Mouse (Mus musculus) kidney, adult 2 months (tissue): ENCODE results near the gene Anks1. TPM values are rescaled to one million over a fixed set of nuclear protein-coding genes. Genes with fewer than 3 reads are reported as not detected.

Experiments
- DNase-seq: peaks from one replicate; pipeline ENCODE4 v3.0.0; 2021
- H3K27ac ChIP-seq: fragments of 200-500 bp; 2 replicates; pipeline ENCODE4 v1.5.1; 2012; ENCODE audit warnings: low read depth, low read length, control low read depth, inconsistent platforms; ENCODE audit not compliant: insufficient read depth
- H3K27me3 ChIP-seq: fragments of 200-500 bp; replicated peaks from 2 replicates; pipeline ENCODE4 v1.6.1; 2012; ENCODE audit warnings: mild to moderate bottlenecking, moderate library complexity, low read length, inconsistent platforms; ENCODE audit not compliant: control insufficient read depth, insufficient read depth
- H3K36me3 ChIP-seq: fragments of 200-500 bp; 2 replicates; pipeline ENCODE4 v1.6.1; 2012; ENCODE audit warnings: mild to moderate bottlenecking, moderate library complexity, low read length, inconsistent platforms; ENCODE audit not compliant: control insufficient read depth, insufficient read depth
- H3K4me1 ChIP-seq: fragments of 200-500 bp; 2 replicates; pipeline ENCODE4 v1.6.1; 2011; ENCODE audit warnings: low read length; ENCODE audit not compliant: control insufficient read depth, insufficient read depth
- H3K4me3 ChIP-seq: fragments of 200-500 bp; 2 replicates; pipeline ENCODE4 v1.5.1; 2011; ENCODE audit warnings: mild to moderate bottlenecking, low read depth, low read length, control low read depth; ENCODE audit not compliant: insufficient read depth
- CTCF ChIP-seq: fragments of 200-500 bp; conservative IDR thresholded peaks from 2 replicates; pipeline ENCODE4 v1.5.1; 2011; ENCODE audit warnings: low read depth, mild to moderate bottlenecking, control low read depth, low read length, moderate library complexity, mixed read lengths; ENCODE audit not compliant: insufficient read depth, insufficient read length
- POLR2A ChIP-seq: fragments of 200-500 bp; IDR thresholded peaks from one replicate; pipeline ENCODE4 v1.6.1; 2011; ENCODE audit warnings: low read depth, low read length, control low read depth
- WGBS: fragments of 180-500 bp; shearing (Covaris S2); methylation state at CpG from one replicate; pipeline ENCODE4 v1.1.7; 2018; 5-methylcytosine and 5-hydroxymethylcytosine counted together
- polyA plus RNA-seq: library from polyadenylated mRNA; depleted of rRNA; stranded (reverse); fragments of >200 nt; gene quantifications from 2 replicates; pipeline ENCODE4 v1.2.3, GENCODE M21; 2012

The Anks1 gene
- polyA plus RNA-seq, 1 experiment: 36.7 TPM

DNA sequence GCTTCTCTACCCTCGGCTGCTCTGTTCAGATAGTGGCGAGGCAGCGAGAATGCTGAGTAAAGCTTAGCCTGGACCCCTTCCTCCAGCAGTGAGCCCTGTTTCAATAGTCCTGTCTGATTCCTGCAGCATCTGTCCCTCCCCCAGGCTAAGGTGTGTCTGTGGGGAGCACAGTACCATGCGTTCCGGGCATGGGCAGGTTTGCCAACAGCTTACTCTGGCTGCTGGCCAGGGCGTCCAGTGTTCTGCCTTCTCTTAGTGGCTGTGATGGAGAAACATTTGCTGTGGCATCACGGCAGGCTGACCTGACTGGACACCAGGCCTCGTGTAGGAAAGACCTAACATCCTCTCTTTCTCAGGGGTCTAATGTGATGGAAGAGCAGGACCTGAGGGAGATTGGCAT, 141.1 kb downstream of the Anks1 start:
- Histone ChIP-seq H3K36me3 (no peaks in the 10 kb centered on the region), H3K4me3 (no peak overlapping the region), H3K4me1 (no peaks in the 10 kb centered on the region), H3K27ac (no peak overlapping the region), H3K27me3 (no peaks in the 10 kb centered on the region)
- TF ChIP-seq CTCF (no peak), POLR2A (no peak)
- WGBS: 75% methylated on average over 8 of the region's 8 CpGs
- peak; percentile 42 for DNase-seq

DNA sequence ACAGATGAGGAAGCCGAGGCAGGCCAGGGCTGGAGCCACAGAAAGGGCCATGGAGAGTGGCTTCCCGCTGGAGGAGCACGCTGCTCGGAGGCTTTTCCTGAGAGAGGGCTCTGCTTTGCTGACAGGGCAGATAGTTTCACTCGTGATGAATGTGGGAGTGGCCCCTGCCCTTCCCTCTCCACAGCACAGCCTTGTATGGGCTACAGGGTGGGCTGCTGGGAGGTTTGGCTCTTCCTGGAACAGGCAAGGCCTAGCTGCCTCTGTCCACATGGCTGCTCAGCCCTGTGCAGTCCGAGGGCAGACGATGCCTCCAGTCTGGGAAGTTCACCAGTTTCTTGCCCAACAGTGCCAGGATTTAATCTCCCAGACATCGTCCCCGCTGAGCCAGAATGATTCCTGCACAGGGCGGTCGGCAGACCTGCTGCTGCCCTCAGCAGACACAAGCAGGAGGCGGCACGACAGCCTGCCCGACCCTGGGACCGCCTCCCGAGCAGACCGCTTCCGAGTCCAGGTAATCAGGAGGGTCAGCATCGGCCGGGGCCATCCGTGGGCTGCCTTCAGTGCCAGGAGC, 143.3 kb downstream of the Anks1 start:
- DNase-seq: no peak
- no peak overlapping the region for H3K4me3 ChIP-seq
- no peak overlapping the region for H3K27ac ChIP-seq
- WGBS: 70% methylated on average over 21 of the region's 21 CpGs
- no peaks in the 10 kb centered on the region; the same call in 1 of the 2 replicates for H3K36me3 ChIP-seq
- no peaks in the 10 kb centered on the region for H3K4me1 ChIP-seq
- no peak for TF ChIP-seq POLR2A
- TF ChIP-seq CTCF: no peak
- no peaks in the 10 kb centered on the region for H3K27me3 ChIP-seq

DNA sequence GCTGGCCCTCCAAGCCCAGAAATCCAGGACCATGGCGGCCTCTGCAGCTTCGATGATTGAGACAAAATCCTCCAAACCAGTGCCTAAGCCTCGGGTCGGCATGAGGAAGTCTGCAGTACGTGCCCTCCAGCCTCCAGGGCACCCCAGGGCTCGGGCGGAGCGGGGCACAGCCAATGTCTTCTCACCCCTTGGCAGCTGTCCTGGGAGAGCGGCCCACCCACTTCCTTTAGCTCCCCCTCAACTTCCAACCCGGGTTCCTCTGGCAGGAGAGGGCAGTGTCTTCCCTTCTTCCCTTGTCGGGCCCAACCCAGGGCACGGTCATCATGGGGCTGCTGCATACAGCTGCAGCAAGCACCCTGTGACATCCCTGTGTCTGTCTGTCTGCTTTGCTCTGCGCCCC, 149.2 kb downstream of the Anks1 start:
- no peaks in the 10 kb centered on the region for H3K4me1 ChIP-seq
- H3K27ac ChIP-seq: no peak overlapping the region
- DNase-seq: no peak
- no peak overlapping the region for H3K4me3 ChIP-seq
- H3K36me3 ChIP-seq: peaks cover 4% of the 10 kb centered on the region
- TF ChIP-seq CTCF: no peak
- no peak for TF ChIP-seq POLR2A
- no peaks in the 10 kb centered on the region for H3K27me3 ChIP-seq
- 76% methylated on average over 13 of the region's 13 CpGs for WGBS

DNA sequence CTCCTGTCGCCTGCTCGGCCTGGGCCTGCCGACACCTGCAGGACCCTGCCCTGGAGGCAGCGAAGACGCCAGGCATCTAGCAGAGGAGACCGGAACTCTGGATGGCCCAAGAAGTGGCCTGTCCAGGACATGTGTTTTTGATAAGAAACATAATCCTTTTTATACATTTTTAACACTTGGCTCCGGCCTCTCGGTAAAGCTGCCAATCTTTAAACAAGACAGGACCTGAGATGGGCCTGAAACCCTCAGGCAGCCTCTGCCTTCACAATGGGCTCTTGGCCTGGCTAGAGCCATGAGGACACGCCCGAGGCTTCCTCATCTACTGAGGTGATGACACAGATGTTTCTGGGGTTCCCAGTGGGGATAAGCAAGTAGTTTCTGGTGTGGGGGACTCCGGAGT, 151.6 kb downstream of the Anks1 start:
- no peak for TF ChIP-seq CTCF
- no peak for TF ChIP-seq POLR2A
- Histone ChIP-seq H3K27ac (no peak overlapping the region), H3K4me1 (no peaks in the 10 kb centered on the region), H3K4me3 (no peak overlapping the region), H3K27me3 (no peaks in the 10 kb centered on the region), H3K36me3 (peaks cover 4% of the 10 kb centered on the region)
- 94% methylated on average over 11 of the region's 11 CpGs for WGBS
- no peak for DNase-seq

DNA sequence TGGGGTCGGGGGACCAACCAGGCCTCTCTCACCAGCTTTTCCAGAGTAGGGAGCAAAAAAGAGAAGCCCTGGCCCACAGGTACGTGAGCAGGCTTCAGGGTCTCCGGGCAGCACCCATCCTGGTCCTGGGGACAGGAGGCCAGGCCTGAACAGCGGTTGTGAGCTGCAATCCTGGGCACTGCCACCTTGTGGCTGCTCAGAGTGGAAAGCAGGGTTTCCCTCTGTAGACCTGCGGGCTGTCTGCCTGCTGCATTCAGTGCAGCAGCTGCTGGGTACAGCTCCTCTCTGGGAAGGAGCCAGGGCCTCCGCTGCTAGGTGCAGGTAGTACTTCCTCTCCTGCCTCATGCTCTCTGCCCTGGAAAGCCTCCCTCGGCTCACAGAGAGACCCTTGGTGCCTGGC, 152.4 kb downstream of the Anks1 start:
- no peak for TF ChIP-seq POLR2A
- TF ChIP-seq CTCF: peak; percentile 58
- 61% methylated on average over 7 of the region's 7 CpGs for WGBS
- H3K27ac ChIP-seq: no peak overlapping the region
- H3K4me3 ChIP-seq: no peak overlapping the region
- DNase-seq: peak; percentile 33
- no peaks in the 10 kb centered on the region for H3K27me3 ChIP-seq
- no peaks in the 10 kb centered on the region for H3K4me1 ChIP-seq
- H3K36me3 ChIP-seq: peaks cover 4% of the 10 kb centered on the region

DNA sequence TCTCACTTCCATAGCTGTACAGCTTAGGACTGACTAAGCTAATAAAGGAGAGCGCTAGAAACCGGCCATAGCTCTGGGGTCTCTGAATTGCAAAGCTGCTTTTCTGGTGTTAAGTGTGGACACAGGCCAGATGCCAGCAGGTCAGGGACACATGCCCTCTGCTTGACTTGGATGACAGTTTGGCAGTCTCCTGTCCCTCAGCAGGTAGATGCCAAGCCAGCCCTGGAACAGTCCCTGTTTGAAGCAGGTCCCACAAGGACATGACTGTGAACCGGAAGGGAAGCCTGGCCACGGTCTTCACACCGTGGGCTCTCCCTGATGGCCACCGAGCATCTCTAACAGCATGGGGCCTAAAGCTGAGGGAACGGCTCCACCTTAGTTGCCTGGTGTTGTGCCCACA, 153.6 kb downstream of the Anks1 start:
- Histone ChIP-seq H3K27ac (no peak overlapping the region), H3K27me3 (no peaks in the 10 kb centered on the region), H3K4me3 (no peak overlapping the region), H3K4me1 (no peaks in the 10 kb centered on the region), H3K36me3 (peaks cover 4% of the 10 kb centered on the region)
- WGBS: 87% methylated on average over 7 of the region's 7 CpGs
- DNase-seq: no peak
- TF ChIP-seq CTCF: no peak
- no peak for TF ChIP-seq POLR2A

DNA sequence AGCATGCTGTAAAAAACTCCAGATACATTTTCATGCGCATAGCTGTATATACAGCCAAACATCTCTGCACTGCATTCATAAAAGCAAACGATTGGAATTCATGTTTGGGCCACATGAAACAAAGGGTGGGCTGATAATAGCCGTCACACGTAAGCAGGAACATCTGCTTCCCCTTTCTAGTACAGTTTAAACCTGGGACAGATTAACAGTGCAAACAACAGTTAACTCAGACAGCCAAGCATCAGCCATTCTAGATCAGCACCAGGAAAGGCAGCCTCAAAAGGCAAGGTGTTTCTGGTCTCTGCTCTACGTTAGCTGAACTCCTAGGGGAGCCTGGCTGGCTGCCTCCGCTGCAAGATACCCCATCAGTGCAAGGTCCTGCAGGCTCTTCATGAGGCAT, 154.1 kb downstream of the Anks1 start:
- no peak for TF ChIP-seq POLR2A
- TF ChIP-seq CTCF: no peak
- no peak for DNase-seq
- Histone ChIP-seq H3K36me3 (peaks cover 4% of the 10 kb centered on the region), H3K4me3 (no peak overlapping the region), H3K4me1 (no peaks in the 10 kb centered on the region), H3K27me3 (no peaks in the 10 kb centered on the region), H3K27ac (no peak overlapping the region)
- 82% methylated on average over 6 of the region's 6 CpGs for WGBS
